Mouse (Mus musculus): ENCODE measurements around the gene Gm3424.
"Not testable (repeated sequence)": the region's sequence is repeated elsewhere in the genome, so short reads cannot be mapped to it uniquely, and the experiment has no call there.

Gene Gm3424

DNA sequence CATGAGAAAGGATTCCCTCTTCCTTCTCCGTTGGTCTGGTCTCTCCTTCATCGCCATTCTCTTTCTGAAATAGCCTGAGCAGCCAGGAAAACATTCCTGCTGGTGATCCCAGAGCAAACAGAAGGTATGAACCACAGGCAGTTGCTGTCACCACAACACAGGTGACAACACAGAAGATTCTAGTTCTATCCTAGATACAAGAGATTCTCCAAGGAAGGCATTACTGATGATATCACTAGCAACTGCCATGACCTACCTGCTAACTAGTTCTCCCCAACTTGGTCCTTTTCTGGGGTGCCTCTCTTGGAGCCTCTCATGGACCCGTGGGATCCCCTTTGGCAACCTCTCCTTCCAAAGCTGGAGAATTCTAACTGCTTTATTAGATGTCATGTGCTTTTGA is at the start of gene Gm3424:
TSS of gene Gm3424 (minus strand) at position 101 of the 400 bp plus-strand sequence.
- not testable (repeated sequence) for DNase-seq (ENCODE audit: low spot score in 2 of 2)

DNA sequence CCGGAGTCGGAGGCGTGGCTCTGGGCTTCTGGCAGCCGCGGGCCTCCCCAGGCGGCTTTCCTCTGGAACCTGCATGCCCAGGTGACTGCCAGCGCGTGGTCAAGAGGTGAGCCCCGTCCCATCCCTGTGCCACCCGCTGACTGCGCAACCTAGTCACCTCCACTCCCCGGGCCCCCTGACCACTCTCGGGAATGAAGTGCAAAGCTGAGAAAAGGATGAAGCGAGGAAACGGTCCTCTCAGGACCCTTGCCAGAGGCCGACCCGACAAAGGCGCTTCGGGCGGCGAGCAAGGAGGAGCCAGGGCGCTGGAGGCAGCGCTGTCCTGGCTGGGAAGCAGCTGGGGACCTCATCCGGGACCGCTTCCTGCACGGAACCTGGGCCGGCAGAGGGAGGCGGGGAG is 49.7 kb upstream of the Gm3424 start:
- not testable (repeated sequence) for DNase-seq (ENCODE audit: low spot score in 2 of 2)

DNA sequence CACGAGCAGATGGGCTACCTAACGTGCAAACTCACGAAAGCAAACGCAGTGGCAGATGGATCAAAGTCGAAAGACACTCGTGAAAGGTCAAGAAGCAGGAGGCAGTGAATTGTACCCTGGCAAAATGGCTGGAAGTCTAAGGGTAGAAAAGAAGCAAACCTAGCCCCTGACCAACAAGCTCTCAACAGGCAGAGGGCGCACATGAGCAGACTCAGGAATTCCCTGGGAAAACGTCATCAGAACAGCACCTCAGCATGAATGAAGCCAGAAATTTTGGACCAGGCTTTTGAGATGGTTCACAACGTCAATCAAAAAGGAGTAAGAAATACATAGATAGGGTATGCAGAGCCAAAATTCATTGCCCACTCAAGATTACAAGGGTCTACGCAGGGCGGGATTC is 49.0 kb upstream of the Gm3424 start:
- DNase-seq (ENCODE audit: low spot score in 2 of 2) = peak; percentile 23 to 25

DNA sequence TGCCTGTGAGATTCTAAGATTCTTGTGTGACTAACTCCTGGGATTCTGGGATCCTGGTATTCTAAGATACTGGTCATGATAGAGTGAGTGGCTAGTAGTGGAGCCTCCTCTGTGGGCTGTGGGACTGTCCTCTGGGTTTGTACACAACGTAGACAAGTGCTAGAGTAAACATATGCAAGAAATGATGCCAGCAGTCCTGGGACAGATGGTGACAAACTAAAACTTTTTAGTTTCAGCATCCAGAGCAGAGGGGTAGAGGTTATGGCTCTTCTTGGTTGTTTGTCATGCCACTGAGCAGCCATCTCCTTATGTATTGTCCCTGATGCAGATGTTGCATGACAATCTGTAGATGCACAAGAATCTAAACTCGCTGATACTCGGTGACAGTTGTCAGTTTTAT is 25.8 kb upstream of the Gm3424 start:
- DNase-seq (ENCODE audit: low spot score in 2 of 2) = not testable (repeated sequence)

DNA sequence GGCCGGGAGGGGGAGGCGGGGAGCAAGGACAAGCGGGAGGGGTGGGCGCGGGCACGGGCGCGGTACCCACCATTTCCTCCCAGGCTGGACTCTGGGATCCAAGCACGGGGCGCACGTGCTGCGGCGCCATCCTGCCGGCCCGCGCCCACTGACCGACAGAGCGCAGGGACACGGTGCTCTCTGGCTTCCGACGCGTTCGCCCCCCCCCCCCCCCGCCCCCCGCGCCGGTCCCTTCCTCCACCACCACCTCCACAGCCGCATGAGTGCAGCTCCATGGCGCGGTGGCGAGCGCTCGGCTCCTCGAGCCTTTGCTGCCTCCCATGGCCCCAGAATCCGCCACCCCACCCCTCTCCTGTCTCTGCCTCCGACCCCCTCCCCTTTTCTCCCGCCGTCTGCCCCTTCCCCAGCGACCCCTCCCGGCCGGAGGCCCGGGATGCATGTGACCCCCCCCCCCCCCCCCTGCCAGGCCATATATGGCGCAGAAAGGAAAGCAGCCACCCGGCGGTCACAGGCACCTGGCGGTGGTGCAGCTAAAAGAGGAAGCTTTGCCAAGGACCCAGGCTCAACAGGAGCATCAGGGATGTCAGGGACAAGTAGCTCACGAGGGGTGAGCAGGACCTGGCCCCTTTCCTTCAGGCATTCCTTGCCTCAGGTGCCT is 17.3 kb downstream of the Gm3424 start:
- not testable (repeated sequence) for DNase-seq (ENCODE audit: low spot score in 2 of 2)

DNA sequence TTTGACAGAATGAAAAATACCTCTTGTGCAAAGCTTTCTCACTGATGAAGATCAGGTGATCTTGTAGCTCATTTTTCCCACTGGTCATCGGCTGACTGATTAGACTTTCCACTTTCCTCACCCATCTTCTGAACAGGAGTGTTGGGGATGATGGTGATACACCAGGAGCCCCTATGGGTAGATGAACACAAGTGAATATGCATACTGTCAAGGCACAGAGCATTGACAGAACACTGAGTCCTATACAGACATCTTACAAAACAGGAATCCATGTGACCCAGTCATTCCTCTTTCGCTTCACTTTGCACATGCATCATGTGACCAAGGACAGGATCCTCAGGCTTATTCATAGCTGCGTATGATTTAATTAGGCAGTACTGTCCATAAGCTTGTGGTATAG is 22.2 kb downstream of the Gm3424 start, which contains the start of gene Gm3383:
TSS of gene Gm3383 (minus strand) at position 101 of the 400 bp plus-strand sequence.
- not testable (repeated sequence) for DNase-seq (ENCODE audit: low spot score in 2 of 2)

All from frontal cortex, postnatal 25 days (tissue).